Mouse (Mus musculus): ENCODE results near the gene Sipa1l1.

GRCm38 (mm10) chr12:82341181-82341580 is 172.1 kb downstream of the Sipa1l1 start:
- TF ChIP-seq POLR2A (IDR thresholded peaks at IDR 0.05; ENCODE audit: low read depth, low read length) (no peak), CTCF (conservative IDR thresholded peaks at IDR 0.05; ENCODE audit: insufficient read depth, insufficient read length, low read depth, low read length) (no peak)

Measured in kidney, adult 2 months (tissue).